ENCODE assay signal across 9 mouse cellular contexts in genomic region chr2:58667991-58668390, GRCm38 (mm10).
DNase-seq lines count a peak whose midpoint lies in the region; ATAC-seq and TF ChIP-seq lines count a peak whose summit lies in the region.
"Had no signal": no experiment of that assay in that cellular context is flagged by ENCODE, and none has a peak within 500 bp of the region (broad histone marks: within the 10 kb centered on the region; RNA-seq: fewer than 3 reads in every experiment).

No protein-coding gene starts in this region.

- H3K4me3 ChIP-seq in C2C12 (ENCODE audit: insufficient read depth, poor library complexity, severe bottlenecking), result no peak overlapping the region
- H3K4me3 ChIP-seq in kidney, postnatal 0 days (replicated peaks; ENCODE audit: low read depth, low read length), result no peak overlapping the region
- H3K4me3 ChIP-seq in liver, embryonic 14.5 days (ENCODE audit: insufficient read depth in 1 of 2, low read depth in 2 of 2, low read length in 2 of 2), result no peak overlapping the region
- no peak overlapping the region for H3K4me3 ChIP-seq in olfactory bulb, adult 2 months (ENCODE audit: insufficient read depth, low read depth, low read length)
- H3K4me3 ChIP-seq: myocyte had no signal

- peak; percentile 61 for DNase-seq in R1 (ENCODE audit: low read depth, low spot score)
- DNase-seq in cerebellum, postnatal 4 days (ENCODE audit: low spot score in 2 of 2), result peak; percentile 32 to 53
- peak; percentile 48 for DNase-seq in gastrocnemius, postnatal 14 days
- DNase-seq in kidney, postnatal 0 days (ENCODE audit: low spot score), result peak; percentile 81
- no peak for DNase-seq in liver, embryonic 14.5 days (ENCODE audit: low read depth in 3 of 3, low spot score in 3 of 3)
- no peak for DNase-seq in natural killer cell, adult 2 months (ENCODE audit: low spot score in 2 of 2)

- H3K27ac ChIP-seq in kidney, postnatal 0 days, result no peak overlapping the region
- H3K27ac ChIP-seq in liver, embryonic 14.5 days, result no peak overlapping the region
- H3K27ac ChIP-seq in olfactory bulb, adult 2 months (ENCODE audit: insufficient read depth, low read depth, low read length), result peak overlapping the region; percentile 62

- WGBS in kidney, postnatal 0 days, result 38% methylated on average over 9 of the region's 9 CpGs
- WGBS in liver, embryonic 14.5 days (ENCODE audit: insufficient replicate concordance), result 40% methylated on average over 9 of the region's 9 CpGs
- WGBS in olfactory bulb, adult 2 months, result 41% methylated on average over 9 of the region's 9 CpGs

- intact Hi-C loops in gastrocnemius, postnatal 14 days (cut with DNase I; ENCODE audit: low total_unique reads), result loop anchor here (2.0 to 10.0 kb wide), 4 partner anchors 83 to 613 kb away; partner anchors contain the start of gene Ermn

- H3K9ac ChIP-seq in kidney, postnatal 0 days (ENCODE audit: low read depth, low read length), result no peak overlapping the region
- no peak overlapping the region for H3K9ac ChIP-seq in liver, embryonic 14.5 days (replicated peaks)

- TF ChIP-seq POLR2A in olfactory bulb, adult 2 months (IDR thresholded peaks at IDR 0.05; ENCODE audit: insufficient read depth, low read depth, low read length), result no peak

- H3K36me3 ChIP-seq in C2C12 (ENCODE audit: control insufficient read depth, insufficient read depth), result no peaks in the 10 kb centered on the region
- no peaks in the 10 kb centered on the region for H3K36me3 ChIP-seq in kidney, postnatal 0 days (ENCODE audit: insufficient read depth, low read length)
- no peaks in the 10 kb centered on the region for H3K36me3 ChIP-seq in liver, embryonic 14.5 days (replicated peaks; ENCODE audit: control insufficient read depth, insufficient read depth, low read depth)

- no peaks in the 10 kb centered on the region for H3K27me3 ChIP-seq in C2C12 (ENCODE audit: control insufficient read depth, insufficient read depth, insufficient read length)
- H3K27me3 ChIP-seq in kidney, postnatal 0 days (ENCODE audit: insufficient read depth, low read length), result no peaks in the 10 kb centered on the region
- no peaks in the 10 kb centered on the region for H3K27me3 ChIP-seq in liver, embryonic 14.5 days (ENCODE audit: control insufficient read depth, insufficient read depth, low read length)

- H3K9me3 ChIP-seq in kidney, postnatal 0 days (replicated peaks; ENCODE audit: low read length), result no peaks in the 10 kb centered on the region
- no peaks in the 10 kb centered on the region for H3K9me3 ChIP-seq in liver, embryonic 14.5 days (ENCODE audit: control insufficient read depth, low read length)

- no peak overlapping the region for H3ac ChIP-seq in C2C12 (ENCODE audit: control insufficient read depth, insufficient read length, low read depth)

- TF ChIP-seq EP300 in liver, embryonic 14.5 days (IDR thresholded peaks at IDR 0.05; ENCODE audit: low read depth), result no peak

- no peaks in the 10 kb centered on the region for H3K79me2 ChIP-seq in C2C12 (ENCODE audit: control insufficient read depth, insufficient read depth)

- H3K4me2 ChIP-seq in kidney, postnatal 0 days (ENCODE audit: low read length), result no peak overlapping the region
- no peak overlapping the region for H3K4me2 ChIP-seq in liver, embryonic 14.5 days (ENCODE audit: low read depth)

- TF ChIP-seq CTCF in C2C12 (IDR thresholded peaks at IDR 0.05; ENCODE audit: control insufficient read depth, insufficient read depth, insufficient read length), result peak; percentile 74
- TF ChIP-seq CTCF in kidney, postnatal 0 days (IDR thresholded peaks at IDR 0.05; ENCODE audit: low read depth), result peak; percentile 88
- peak; percentile 62 for TF ChIP-seq CTCF in liver, embryonic 14.5 days (IDR thresholded peaks at IDR 0.05; ENCODE audit: low read depth)
- TF ChIP-seq CTCF in olfactory bulb, adult 2 months (IDR thresholded peaks at IDR 0.05; ENCODE audit: insufficient read depth, low read depth, low read length), result peak; percentile 37; the same call in 1 of the 2 replicates

- H3K79me3 ChIP-seq in C2C12 (ENCODE audit: low read depth), result no peaks in the 10 kb centered on the region

- no peak for ATAC-seq in kidney, postnatal 0 days (replicated peaks; ENCODE audit: low FRiP score, low read depth)
- no peak for ATAC-seq in liver, embryonic 14.5 days (ENCODE audit: insufficient read depth)

- no peaks in the 10 kb centered on the region for H3K4me1 ChIP-seq in kidney, postnatal 0 days (replicated peaks; ENCODE audit: insufficient read depth, low read length)
- no peaks in the 10 kb centered on the region for H3K4me1 ChIP-seq in liver, embryonic 14.5 days (replicated peaks; ENCODE audit: control insufficient read depth in 2 of 2, insufficient read depth in 2 of 2, low read length in 1 of 2)
- H3K4me1 ChIP-seq in olfactory bulb, adult 2 months (ENCODE audit: control insufficient read depth, insufficient read depth, low read length), result peaks cover 7% of the 10 kb centered on the region

TF ChIP-seq in C2C12, 6 proteins besides CTCF, POLR2A, EP300 and RAD21:
- no peak for TF ChIP-seq MAX (IDR thresholded peaks at IDR 0.05)
- no peak for TF ChIP-seq USF1 (IDR thresholded peaks at IDR 0.05; ENCODE audit: low read depth)
- TF ChIP-seq FOSL1 (IDR thresholded peaks at IDR 0.05; ENCODE audit: insufficient read depth, low read length, poor library complexity, severe bottlenecking), result no peak
- no peak for TF ChIP-seq CEBPB (IDR thresholded peaks at IDR 0.05; ENCODE audit: low read depth)
- no peak for TF ChIP-seq MYOD1 (IDR thresholded peaks at IDR 0.05; ENCODE audit: control insufficient read depth, insufficient read length, low read depth)
- no peak for TF ChIP-seq MYOG (IDR thresholded peaks at IDR 0.05; ENCODE audit: control insufficient read depth, extremely low read depth, insufficient read length)

Comparison
In these comparisons a context has a peak if more than half of its experiments do, and no peak if none do; other contexts are left out.
1. CTCF ChIP-seq: peak in every context shown above with its lines; median percentile 88 in kidney, postnatal 0 days; 74 in C2C12; 62 in liver, embryonic 14.5 days; 37 in olfactory bulb, adult 2 months.
2. DNase-seq: peak in R1 (single experiment), cerebellum, postnatal 4 days (2 of 2), gastrocnemius, postnatal 14 days (single experiment) and kidney, postnatal 0 days (single experiment); none in liver, embryonic 14.5 days (0 of 3) and natural killer cell, adult 2 months (0 of 2).